22 mouse cellular contexts compared by ENCODE assay signal in genomic region chr1:178576926-178577325, GRCm38 (mm10). TPM values are rescaled to one million over a fixed set of nuclear protein-coding genes. Genes with fewer than 3 reads are reported as not detected.
A peak's percentile ranks its signal among the peaks of the same experiment; 100 is the strongest.
DNase-seq lines count a peak whose midpoint lies in the region; ATAC-seq lines count a peak whose summit lies in the region.
"Had no signal": no experiment of that assay in that cellular context is flagged by ENCODE, and none has a peak within 500 bp of the region (broad histone marks: within the 10 kb centered on the region; RNA-seq: fewer than 3 reads in every experiment).

No protein-coding gene starts in this region.

- H3K27me3 ChIP-seq in heart, embryonic 10.5 days (ENCODE audit: insufficient read depth, poor library complexity, severe bottlenecking): no peaks in the 10 kb centered on the region
- no peaks in the 10 kb centered on the region for H3K27me3 ChIP-seq in forebrain, embryonic 13.5 days
- H3K27me3 ChIP-seq: heart, embryonic 12.5 days; hindbrain, embryonic 12.5 days; Patski had no signal

- peak; percentile 23 for DNase-seq in adrenal gland, postnatal 10 days
- no peak for DNase-seq in adrenal gland, postnatal 25 days
- peak; percentile 12 for DNase-seq in heart, postnatal 4 days
- no peak for DNase-seq in heart, embryonic 10.5 days (ENCODE audit: low spot score)
- peak; percentile 12 for DNase-seq in adipocyte (ENCODE audit: low spot score)
- no peak for DNase-seq in left cerebral cortex, postnatal 25 days (ENCODE audit: low spot score in 2 of 2)
- no peak for DNase-seq in urinary bladder, postnatal 10 days (ENCODE audit: low spot score)
- DNase-seq: adrenal gland, adult 8-10 months; cerebellum, adult 2 months; cerebellum, postnatal 10 days; gastrocnemius, postnatal 10 days; heart, adult 18-20 months; heart, postnatal 36 days; kidney, adult 8-10 months had no signal

- H3K4me1 ChIP-seq in heart, embryonic 10.5 days: peaks cover 20% of the 10 kb centered on the region
- H3K4me1 ChIP-seq in forebrain, embryonic 13.5 days: peaks cover 5% of the 10 kb centered on the region

- no peak overlapping the region for H3K4me2 ChIP-seq in forebrain, embryonic 13.5 days
- H3K4me2 ChIP-seq: heart, embryonic 12.5 days; hindbrain, embryonic 12.5 days had no signal

- peaks cover 45% of the 10 kb centered on the region for H3K36me3 ChIP-seq in heart, embryonic 10.5 days
- no peaks in the 10 kb centered on the region for H3K36me3 ChIP-seq in forebrain, embryonic 13.5 days (ENCODE audit: poor library complexity, severe bottlenecking)
- H3K36me3 ChIP-seq: hindbrain, embryonic 12.5 days had no signal

- no peak for ATAC-seq in forebrain, embryonic 13.5 days
- ATAC-seq: forebrain, embryonic 14.5 days; hindbrain, embryonic 16.5 days; inflammation-experienced regulatory T-cells, adult 6 months; intestine, postnatal 0 days; Patski had no signal

- H3K9ac ChIP-seq in forebrain, embryonic 13.5 days: no peak overlapping the region
- H3K9ac ChIP-seq: heart, embryonic 12.5 days; hindbrain, embryonic 12.5 days had no signal

- no peak overlapping the region for H3K27ac ChIP-seq in heart, embryonic 10.5 days
- no peak overlapping the region for H3K27ac ChIP-seq in forebrain, embryonic 13.5 days
- H3K27ac ChIP-seq: hindbrain, embryonic 12.5 days had no signal

- H3K9me3 ChIP-seq in heart, embryonic 10.5 days: no peaks in the 10 kb centered on the region
- H3K9me3 ChIP-seq in forebrain, embryonic 13.5 days (replicated peaks): peaks cover 8% of the 10 kb centered on the region; the same call in 1 of the 2 replicates

- intact Hi-C loops in left cerebral cortex, postnatal 25 days (cut with DNase I): no loop called here

- 84% methylated on average over 3 of the region's 3 CpGs for WGBS in heart, embryonic 10.5 days
- 83% methylated on average over 3 of the region's 3 CpGs for WGBS in forebrain, embryonic 13.5 days

- H3K4me3 ChIP-seq in heart, embryonic 10.5 days: no peak overlapping the region
- no peak overlapping the region for H3K4me3 ChIP-seq in forebrain, embryonic 13.5 days
- H3K4me3 ChIP-seq: heart, embryonic 12.5 days; hindbrain, embryonic 12.5 days had no signal

RNA-seq across cellular contexts. Expression of gene Kif26b, which starts 48.0 kb away (rescaled TPM):
- 1 to 10 TPM; 2.3 to 4.8 TPM for total RNA-seq in adrenal gland, postnatal 10 days (2021)
- total RNA-seq in adrenal gland, postnatal 25 days (2021): 2.6 TPM in 2 replicates
- total RNA-seq in heart, postnatal 4 days (2021): 10 to 100 TPM; 21.2 to 22.7 TPM
- polyA plus RNA-seq in heart, embryonic 10.5 days (2016; fragmentation: Nextera tagmentation; extraction: Ambion mirVana): 13.5 and 19.1 TPM in 2 replicates
- total RNA-seq in left cerebral cortex, postnatal 25 days (2021): 10 to 100 TPM in 1 of 2 experiments, 1 to 10 TPM in 1; 9.2 to 10.1 TPM
- 2.7 and 2.9 TPM in 2 replicates for polyA plus RNA-seq in forebrain, embryonic 13.5 days (2015; fragmentation: Nextera tagmentation; extraction: Ambion mirVana)
- polyA plus RNA-seq: inflammation-experienced regulatory T-cells, adult 6 months had no signal

Comparison
In these comparisons a context has a peak if more than half of its experiments do, and no peak if none do; other contexts are left out.
1. DNase-seq: peak in adrenal gland, postnatal 10 days (single experiment), heart, postnatal 4 days (single experiment) and adipocyte (single experiment); none in adrenal gland, postnatal 25 days (single experiment), heart, embryonic 10.5 days (single experiment), left cerebral cortex, postnatal 25 days (0 of 2) and urinary bladder, postnatal 10 days (single experiment).